Mouse (Mus musculus): ENCODE measurements around the gene Ins2. TPM values are rescaled to one million over a fixed set of nuclear protein-coding genes. Genes with fewer than 3 reads are reported as not detected.
A peak's percentile ranks its signal among the peaks of the same experiment; 100 is the strongest.

Gene Ins2
- polyA plus RNA-seq, 1 experiment from 2014 or later: not detected

DNA sequence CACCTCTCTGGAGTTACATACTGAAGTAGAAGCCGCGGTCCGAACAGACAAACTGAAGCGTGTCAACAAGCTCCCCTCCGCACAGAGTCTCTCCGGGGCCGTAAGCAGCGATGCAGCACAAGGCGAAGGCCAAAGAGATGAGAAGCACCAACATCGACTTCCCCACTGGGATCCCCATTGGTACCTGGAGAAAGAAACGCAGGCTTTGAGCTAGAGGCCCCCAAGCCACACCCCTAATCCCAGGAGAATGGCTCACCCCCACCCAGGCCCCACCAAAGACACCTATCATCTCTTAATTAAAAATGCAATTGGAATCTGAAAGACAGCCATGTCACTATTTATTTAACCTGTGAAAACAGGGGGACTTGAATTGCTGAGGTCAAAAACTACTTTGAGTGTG lies 87.5 kb downstream of the Ins2 start:
- H3K27me3 ChIP-seq (replicated peaks; ENCODE audit: control insufficient read depth, insufficient read depth, low read length): peaks cover 64% of the 10 kb centered on the region
- ATAC-seq (ENCODE audit: low read depth): no peak
- peak overlapping the region; percentile 69 for H3K9ac ChIP-seq (ENCODE audit: low read depth, low read length)
- H3K4me1 ChIP-seq (ENCODE audit: control insufficient read depth, insufficient read depth, low read length): no peaks in the 10 kb centered on the region
- no peak for DNase-seq (ENCODE audit: low spot score)
- H3K9me3 ChIP-seq (ENCODE audit: control insufficient read depth, low read length): no peaks in the 10 kb centered on the region
- H3K4me3 ChIP-seq (ENCODE audit: low read depth, low read length): peak overlapping the region; percentile 61
- peaks cover 49% of the 10 kb centered on the region for H3K36me3 ChIP-seq (ENCODE audit: control insufficient read depth, insufficient read depth, low read length)
- 22% methylated on average over 11 of the region's 11 CpGs for WGBS
- peak overlapping the region; percentile 67 for H3K4me2 ChIP-seq (ENCODE audit: low read depth, low read length)
- peak overlapping the region; percentile 65; the same call in 1 of the 2 replicates for H3K27ac ChIP-seq (replicated peaks; ENCODE audit: low read depth, low read length)

DNA sequence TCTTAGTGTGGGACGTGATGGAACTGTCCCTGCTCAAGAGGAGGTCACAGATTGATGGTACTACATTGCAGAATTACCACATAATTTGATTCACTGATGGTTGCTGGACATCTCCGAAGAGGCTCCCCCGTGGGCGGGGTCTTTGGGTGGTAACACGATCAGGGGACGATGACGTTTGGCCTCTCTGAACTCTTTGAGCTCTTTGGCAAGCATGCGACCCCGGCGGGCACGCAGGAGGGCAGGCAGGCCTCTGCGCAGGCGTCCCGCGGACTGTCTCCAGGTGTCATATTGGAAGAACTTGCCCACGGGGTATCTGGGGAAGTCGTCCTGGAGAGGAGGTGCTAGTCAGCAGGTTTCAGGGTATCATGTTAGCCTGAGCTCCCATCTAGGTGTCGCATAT lies 89.5 kb downstream of the Ins2 start:
- WGBS: 8% methylated on average over 14 of the region's 18 CpGs
- H3K9me3 ChIP-seq (ENCODE audit: control insufficient read depth, low read length): no peaks in the 10 kb centered on the region
- H3K4me3 ChIP-seq (ENCODE audit: low read depth, low read length): 0 out of 2 replicates have a peak overlapping the region, but pooled peaks have one; percentile 61
- DNase-seq (ENCODE audit: low spot score) (no peak), ATAC-seq (ENCODE audit: low read depth) (no peak)
- H3K36me3 ChIP-seq (ENCODE audit: control insufficient read depth, insufficient read depth, low read length): peaks cover 50% of the 10 kb centered on the region
- peak overlapping the region; percentile 65 for H3K27ac ChIP-seq (replicated peaks; ENCODE audit: low read depth, low read length)
- peaks cover 46% of the 10 kb centered on the region for H3K27me3 ChIP-seq (replicated peaks; ENCODE audit: control insufficient read depth, insufficient read depth, low read length)
- peak overlapping the region; percentile 67 for H3K4me2 ChIP-seq (ENCODE audit: low read depth, low read length)
- no peaks in the 10 kb centered on the region for H3K4me1 ChIP-seq (ENCODE audit: control insufficient read depth, insufficient read depth, low read length)
- H3K9ac ChIP-seq (ENCODE audit: low read depth, low read length): peak overlapping the region; percentile 69; the same call in 1 of the 2 replicates

DNA sequence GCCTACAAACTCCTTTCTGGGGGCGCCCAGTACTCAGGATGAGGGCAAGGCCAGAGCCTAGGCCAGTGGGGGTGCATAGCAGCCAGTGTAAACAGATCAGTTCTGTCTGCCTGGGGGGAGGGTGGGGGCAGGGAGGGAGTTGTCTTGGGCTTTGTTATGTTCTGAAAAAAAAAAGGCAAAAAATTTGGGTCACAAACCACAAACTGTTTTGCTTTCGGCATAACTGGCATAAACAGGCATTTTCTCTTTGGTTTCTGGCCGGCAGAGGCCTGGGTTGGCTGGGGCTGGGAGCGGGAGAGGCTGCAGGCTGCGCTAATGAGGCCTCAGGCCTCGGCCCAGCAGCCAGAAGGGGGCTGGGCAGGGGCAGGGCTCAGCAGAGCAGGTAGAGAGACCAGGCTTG lies 96.5 kb downstream of the Ins2 start:
- Histone ChIP-seq H3K36me3 (ENCODE audit: control insufficient read depth, insufficient read depth, low read length) (peaks cover 11% of the 10 kb centered on the region), H3K4me2 (ENCODE audit: low read depth, low read length) (no peak overlapping the region), H3K4me1 (ENCODE audit: control insufficient read depth, insufficient read depth, low read length) (peaks cover 16% of the 10 kb centered on the region), H3K4me3 (ENCODE audit: low read depth, low read length) (no peak overlapping the region), H3K27ac (replicated peaks; ENCODE audit: low read depth, low read length) (no peak overlapping the region), H3K27me3 (replicated peaks; ENCODE audit: control insufficient read depth, insufficient read depth, low read length) (no peaks in the 10 kb centered on the region), H3K9me3 (ENCODE audit: control insufficient read depth, low read length) (0 out of 2 replicates have a peak, but pooled peaks cover 4% of the 10 kb centered on the region), H3K9ac (ENCODE audit: low read depth, low read length) (no peak overlapping the region)
- ATAC-seq (ENCODE audit: low read depth): no peak
- 20% methylated on average over 6 of the region's 6 CpGs for WGBS
- DNase-seq (ENCODE audit: low spot score): no peak

DNA sequence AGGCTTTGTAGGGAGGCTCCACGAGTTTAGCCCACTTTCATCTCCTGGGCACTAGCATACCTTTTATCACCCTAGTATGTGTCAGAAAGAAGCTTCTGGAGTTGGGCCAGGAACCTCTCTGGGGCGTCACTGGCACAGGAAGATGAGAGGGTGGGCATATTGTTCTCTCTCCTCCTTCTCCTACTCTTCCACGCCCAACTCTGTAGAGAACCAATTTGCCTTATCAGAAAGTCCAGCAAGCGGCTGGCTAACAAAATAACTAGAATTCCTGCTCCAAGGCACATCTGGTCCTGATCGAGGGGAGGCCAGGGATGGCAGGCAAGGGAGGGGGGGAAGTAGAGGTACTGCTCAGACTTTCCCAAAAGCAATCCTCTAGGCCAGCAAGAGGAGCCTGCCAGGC lies 98.1 kb downstream of the Ins2 start:
- Histone ChIP-seq H3K4me1 (ENCODE audit: control insufficient read depth, insufficient read depth, low read length) (peaks cover 16% of the 10 kb centered on the region), H3K4me2 (ENCODE audit: low read depth, low read length) (no peak overlapping the region), H3K9me3 (ENCODE audit: control insufficient read depth, low read length) (0 out of 2 replicates have a peak, but pooled peaks cover 4% of the 10 kb centered on the region), H3K4me3 (ENCODE audit: low read depth, low read length) (no peak overlapping the region), H3K27ac (replicated peaks; ENCODE audit: low read depth, low read length) (peak overlapping the region; percentile 52; the same call in 1 of the 2 replicates), H3K36me3 (ENCODE audit: control insufficient read depth, insufficient read depth, low read length) (no peaks in the 10 kb centered on the region), H3K9ac (ENCODE audit: low read depth, low read length) (no peak overlapping the region), H3K27me3 (replicated peaks; ENCODE audit: control insufficient read depth, insufficient read depth, low read length) (no peaks in the 10 kb centered on the region)
- no peak for DNase-seq (ENCODE audit: low spot score)
- WGBS: 17% methylated on average over 4 of the region's 5 CpGs
- no peak for ATAC-seq (ENCODE audit: low read depth)

DNA sequence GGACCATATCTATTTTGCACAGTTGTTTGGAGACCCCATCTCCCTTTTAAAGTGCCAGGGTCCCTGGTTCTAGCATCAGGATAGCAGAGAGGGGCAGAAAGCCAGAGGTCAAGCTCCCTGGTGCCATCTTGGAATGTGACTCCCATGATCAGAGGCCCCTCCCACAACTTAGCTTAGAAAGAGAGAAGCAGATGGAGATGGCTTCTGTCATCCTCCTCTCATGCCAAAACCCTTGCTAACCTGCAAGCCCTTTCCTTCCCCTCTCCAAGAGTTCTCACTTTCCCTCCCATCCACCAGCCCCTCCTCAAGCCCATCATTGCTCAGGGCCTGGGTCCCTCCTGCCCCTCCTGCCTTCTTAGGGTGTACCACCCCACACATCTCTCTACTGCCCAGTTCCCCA lies 107.0 kb downstream of the Ins2 start:
- Histone ChIP-seq H3K4me3 (ENCODE audit: low read depth, low read length) (no peak overlapping the region), H3K4me1 (ENCODE audit: control insufficient read depth, insufficient read depth, low read length) (peaks cover 9% of the 10 kb centered on the region; the same call in 1 of the 2 replicates), H3K36me3 (ENCODE audit: control insufficient read depth, insufficient read depth, low read length) (no peaks in the 10 kb centered on the region), H3K4me2 (ENCODE audit: low read depth, low read length) (no peak overlapping the region), H3K9ac (ENCODE audit: low read depth, low read length) (no peak overlapping the region), H3K27me3 (replicated peaks; ENCODE audit: control insufficient read depth, insufficient read depth, low read length) (no peaks in the 10 kb centered on the region), H3K27ac (replicated peaks; ENCODE audit: low read depth, low read length) (no peak overlapping the region), H3K9me3 (ENCODE audit: control insufficient read depth, low read length) (no peaks in the 10 kb centered on the region)
- ATAC-seq (ENCODE audit: low read depth): no peak
- no peak for DNase-seq (ENCODE audit: low spot score)

DNA sequence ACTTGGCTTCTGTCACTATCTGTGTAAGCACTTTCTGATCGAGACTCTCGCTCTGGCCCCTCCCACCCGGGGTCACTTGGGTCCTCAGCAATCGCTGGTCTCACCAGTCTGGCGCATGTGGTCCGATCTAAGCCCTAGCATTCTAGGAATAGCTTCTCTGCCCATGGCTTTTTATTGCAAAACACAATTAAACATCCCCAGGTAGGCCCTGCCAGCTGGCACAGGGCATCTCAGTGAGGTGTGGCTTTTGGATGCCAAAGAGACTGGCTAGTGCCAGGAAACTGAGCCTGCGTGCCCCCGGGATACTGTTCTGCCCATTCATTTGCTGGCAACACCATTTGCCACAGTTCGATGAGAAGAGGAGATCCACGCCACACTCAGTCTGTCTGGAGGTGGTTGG lies 112.5 kb downstream of the Ins2 start:
- H3K4me3 ChIP-seq (ENCODE audit: low read depth, low read length): no peak overlapping the region
- no peak overlapping the region for H3K4me2 ChIP-seq (ENCODE audit: low read depth, low read length)
- H3K36me3 ChIP-seq (ENCODE audit: control insufficient read depth, insufficient read depth, low read length): no peaks in the 10 kb centered on the region
- no peaks in the 10 kb centered on the region for H3K9me3 ChIP-seq (ENCODE audit: control insufficient read depth, low read length)
- H3K27me3 ChIP-seq (replicated peaks; ENCODE audit: control insufficient read depth, insufficient read depth, low read length): no peaks in the 10 kb centered on the region
- H3K4me1 ChIP-seq (ENCODE audit: control insufficient read depth, insufficient read depth, low read length): peaks cover 8% of the 10 kb centered on the region; the same call in 1 of the 2 replicates
- WGBS: 79% methylated on average over 10 of the region's 10 CpGs
- H3K9ac ChIP-seq (ENCODE audit: low read depth, low read length): no peak overlapping the region
- H3K27ac ChIP-seq (replicated peaks; ENCODE audit: low read depth, low read length): no peak overlapping the region
- ATAC-seq (ENCODE audit: low read depth) (no peak), DNase-seq (ENCODE audit: low spot score) (no peak)

DNA sequence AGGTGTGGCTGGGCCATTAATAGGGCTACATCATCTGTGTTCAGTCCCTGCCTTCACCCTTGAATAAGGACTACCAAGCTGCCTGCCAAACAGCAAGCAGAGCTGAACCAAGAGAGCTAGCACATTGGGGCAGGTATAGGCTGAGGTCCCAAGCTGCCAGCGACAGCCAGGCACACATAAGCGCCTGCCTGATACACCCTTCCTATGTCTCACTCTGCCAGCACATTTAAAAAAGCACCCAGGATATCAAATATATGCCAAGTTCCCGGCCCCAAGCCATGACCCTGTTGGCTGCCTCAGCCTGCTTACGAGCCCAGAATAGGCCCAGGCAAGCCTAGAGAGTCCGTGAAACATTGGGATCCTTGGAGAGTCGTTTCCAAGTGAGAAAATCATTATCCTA lies 113.4 kb downstream of the Ins2 start:
- 71% methylated on average over 6 of the region's 6 CpGs for WGBS
- Histone ChIP-seq H3K36me3 (ENCODE audit: control insufficient read depth, insufficient read depth, low read length) (no peaks in the 10 kb centered on the region), H3K4me3 (ENCODE audit: low read depth, low read length) (no peak overlapping the region), H3K9ac (ENCODE audit: low read depth, low read length) (no peak overlapping the region), H3K9me3 (ENCODE audit: control insufficient read depth, low read length) (no peaks in the 10 kb centered on the region), H3K27ac (replicated peaks; ENCODE audit: low read depth, low read length) (no peak overlapping the region), H3K27me3 (replicated peaks; ENCODE audit: control insufficient read depth, insufficient read depth, low read length) (no peaks in the 10 kb centered on the region), H3K4me1 (ENCODE audit: control insufficient read depth, insufficient read depth, low read length) (peaks cover 8% of the 10 kb centered on the region; the same call in 1 of the 2 replicates), H3K4me2 (ENCODE audit: low read depth, low read length) (no peak overlapping the region)
- DNase-seq (ENCODE audit: low spot score): no peak
- ATAC-seq (ENCODE audit: low read depth): no peak

MicroRNAs encoded within 50 kb of the gene (microRNA counts, 519-probe panel; counts per million panel counts)
- microRNA mmu-miR-483: 2,318 counts per million, percentile 39 among the panel's probes with 10 or more counts

Small RNA genes within 50 kb of the gene (microRNA-seq; reads per million reads assigned to microRNA genes)
- 3,106 reads per million, percentile 86 among the genes with 10 or more reads in this experiment for gene Mir483 (ENCODE audit: borderline number of aligned reads)

Other genes with a start within 250 kb of the Ins2 start
- gene Tnnt3, start 244.5 kb downstream of the Ins2 start, polyA plus RNA-seq (2014; fragmentation: Nextera tagmentation; extraction: Ambion mirVana): 376 and 643 TPM in 2 replicates
- gene Mrpl23, start 210.7 kb downstream of the Ins2 start, polyA plus RNA-seq (2014; fragmentation: Nextera tagmentation; extraction: Ambion mirVana): 30.3 and 33.1 TPM in 2 replicates
- gene Igf2, start 76.6 kb downstream of the Ins2 start, polyA plus RNA-seq (2014; fragmentation: Nextera tagmentation; extraction: Ambion mirVana): 1,478 and 1,518 TPM in 2 replicates
- gene Gm49394, start 73.4 kb downstream of the Ins2 start, polyA plus RNA-seq (2014; fragmentation: Nextera tagmentation; extraction: Ambion mirVana): 0.55 and 0.63 TPM in 2 replicates
- gene Th, start 187.7 kb upstream of the Ins2 start, polyA plus RNA-seq (2014; fragmentation: Nextera tagmentation; extraction: Ambion mirVana): 7.3 and 8.5 TPM in 2 replicates
- gene Ascl2, start 225.9 kb upstream of the Ins2 start, polyA plus RNA-seq (2014; fragmentation: Nextera tagmentation; extraction: Ambion mirVana): 0.89 and 1.00 TPM in 2 replicates